Mouse (Mus musculus): ENCODE results near the gene Herpud1. TPM values are rescaled to one million over a fixed set of nuclear protein-coding genes. Genes with fewer than 3 reads are reported as not detected.

Herpud1 gene
- polyA plus RNA-seq, 1 experiment from 2014 or later = 54.0 TPM

DNA sequence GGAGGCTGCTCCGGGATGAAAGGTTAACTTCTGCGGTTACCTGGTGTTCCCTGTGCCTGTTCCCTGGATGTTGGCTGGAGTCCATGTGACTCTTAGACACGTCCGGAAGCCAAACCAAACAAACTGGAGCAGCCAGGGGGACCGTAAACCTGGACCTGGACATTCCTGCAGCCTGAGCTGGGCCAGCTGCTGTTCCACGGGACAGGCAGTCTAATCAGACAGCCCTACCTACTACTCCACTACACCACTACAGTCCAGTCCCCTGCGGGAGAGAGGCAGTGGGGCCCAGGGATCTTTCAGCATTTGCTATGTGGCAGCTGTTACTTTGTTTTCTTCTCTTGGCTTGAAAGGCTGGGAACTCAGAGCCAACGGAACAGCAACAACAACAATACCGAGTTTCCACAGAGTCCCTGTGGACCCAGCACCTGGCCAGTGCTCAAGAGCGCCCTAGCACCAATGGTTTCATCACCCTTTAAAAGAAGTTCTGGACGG is 8.5 kb upstream of the Herpud1 start:
- H3K27ac ChIP-seq = no peak overlapping the region
- no peaks in the 10 kb centered on the region for H3K36me3 ChIP-seq
- no peak for DNase-seq (ENCODE audit: low spot score)
- H3K9me3 ChIP-seq (replicated peaks) = no peaks in the 10 kb centered on the region
- H3K4me1 ChIP-seq = peaks cover 4% of the 10 kb centered on the region
- no peak overlapping the region for H3K4me3 ChIP-seq
- WGBS = 73% methylated on average over 11 of the region's 11 CpGs
- no peaks in the 10 kb centered on the region for H3K27me3 ChIP-seq (ENCODE audit: low read depth, poor library complexity, severe bottlenecking)

DNA sequence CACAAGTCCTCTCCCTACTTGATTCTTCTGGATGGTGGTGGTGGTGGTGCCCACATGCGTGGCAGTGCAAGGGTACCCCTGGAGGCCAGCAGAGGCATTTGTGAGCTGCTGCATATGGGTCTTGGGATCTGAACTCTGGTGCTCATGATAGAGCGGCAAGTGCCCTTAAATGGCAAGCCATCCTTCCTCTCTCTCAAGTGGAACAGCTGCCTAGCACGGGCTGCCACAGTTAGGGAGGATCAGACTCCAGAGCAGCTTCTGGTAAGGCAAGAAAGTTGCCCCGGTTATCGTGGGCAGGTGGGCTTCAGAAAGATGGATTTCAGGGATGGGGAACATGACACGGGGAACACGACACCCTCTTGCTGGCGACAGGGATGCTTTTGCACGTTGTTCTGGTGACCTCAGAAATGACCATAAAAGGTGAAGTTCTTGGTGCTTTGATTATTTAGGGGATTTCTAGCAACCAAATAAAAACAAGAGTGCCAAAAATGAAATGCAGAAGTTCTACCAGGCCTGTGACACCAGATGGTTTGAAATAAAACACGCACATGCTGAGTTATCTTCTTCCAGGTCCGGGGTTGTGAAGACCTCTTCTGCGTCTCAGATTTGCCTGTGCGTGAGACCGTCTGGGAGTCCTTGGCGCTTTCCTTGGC is 7.3 kb upstream of the Herpud1 start:
- Histone ChIP-seq H3K27me3 (ENCODE audit: low read depth, poor library complexity, severe bottlenecking) (no peaks in the 10 kb centered on the region), H3K27ac (no peak overlapping the region)

DNA sequence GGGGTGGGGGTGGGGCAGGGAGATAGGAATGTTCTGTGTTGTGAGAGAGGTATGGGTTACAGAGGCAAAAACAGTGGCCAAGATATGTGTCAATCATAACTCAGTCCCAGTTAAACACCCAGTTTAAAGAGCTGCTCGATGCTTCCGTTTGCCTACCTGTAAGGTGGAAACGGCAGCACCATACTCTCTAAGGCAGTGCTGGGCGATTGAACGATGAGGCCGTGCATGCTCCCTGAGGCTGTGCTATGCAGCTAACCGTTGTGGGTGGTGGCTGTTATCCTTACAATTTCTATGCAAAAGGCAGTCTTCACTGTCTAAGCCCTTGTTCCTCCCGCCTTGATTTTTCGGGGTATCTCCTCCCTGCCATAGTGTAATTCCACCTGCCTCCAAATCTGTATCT is 6.6 kb upstream of the Herpud1 start:
- H3K4me3 ChIP-seq = no peak overlapping the region
- no peaks in the 10 kb centered on the region for H3K27me3 ChIP-seq (ENCODE audit: low read depth, poor library complexity, severe bottlenecking)
- peaks cover 4% of the 10 kb centered on the region for H3K4me1 ChIP-seq
- H3K27ac ChIP-seq = no peak overlapping the region
- H3K9me3 ChIP-seq (replicated peaks) = no peaks in the 10 kb centered on the region
- no peaks in the 10 kb centered on the region for H3K36me3 ChIP-seq
- 94% methylated on average over 9 of the region's 9 CpGs for WGBS
- DNase-seq (ENCODE audit: low spot score) = no peak

More for the DNA sequence above, 7.3 kb upstream of the Herpud1 start:
- 86% methylated on average over 15 of the region's 15 CpGs for WGBS
- H3K36me3 ChIP-seq = no peaks in the 10 kb centered on the region
- H3K4me3 ChIP-seq = no peak overlapping the region
- no peaks in the 10 kb centered on the region for H3K9me3 ChIP-seq (replicated peaks)
- H3K4me1 ChIP-seq = peaks cover 4% of the 10 kb centered on the region
- DNase-seq (ENCODE audit: low spot score) = no peak

DNA sequence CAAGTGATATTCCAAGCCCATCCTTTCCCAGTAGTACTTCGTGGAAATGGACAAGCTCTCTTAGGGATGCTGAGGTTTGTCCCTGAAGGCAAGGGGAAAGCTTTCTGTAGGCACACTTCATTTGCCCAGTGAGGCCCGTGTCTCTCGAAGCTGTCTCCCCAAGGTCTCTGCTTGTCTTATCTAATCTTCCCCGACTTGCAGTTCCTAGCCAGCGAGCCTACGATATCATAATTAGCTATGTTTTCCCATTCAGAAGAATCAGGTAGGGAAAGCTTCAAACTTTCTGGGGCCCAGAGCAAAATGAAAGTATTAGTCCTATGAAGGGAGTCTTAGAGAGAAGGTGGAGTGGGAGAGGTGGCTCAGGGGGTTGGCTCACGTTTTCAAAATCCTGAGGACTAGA is 2.1 kb upstream of the Herpud1 start:
- peaks cover 19% of the 10 kb centered on the region for H3K4me1 ChIP-seq
- WGBS = 91% methylated on average over 7 of the region's 7 CpGs
- peaks cover under 1% of the 10 kb centered on the region; the same call in 1 of the 2 replicates for H3K36me3 ChIP-seq
- no peaks in the 10 kb centered on the region for H3K27me3 ChIP-seq (ENCODE audit: low read depth, poor library complexity, severe bottlenecking)
- no peak overlapping the region for H3K4me3 ChIP-seq
- no peak overlapping the region for H3K27ac ChIP-seq
- H3K9me3 ChIP-seq (replicated peaks) = no peaks in the 10 kb centered on the region
- no peak for DNase-seq (ENCODE audit: low spot score)

DNA sequence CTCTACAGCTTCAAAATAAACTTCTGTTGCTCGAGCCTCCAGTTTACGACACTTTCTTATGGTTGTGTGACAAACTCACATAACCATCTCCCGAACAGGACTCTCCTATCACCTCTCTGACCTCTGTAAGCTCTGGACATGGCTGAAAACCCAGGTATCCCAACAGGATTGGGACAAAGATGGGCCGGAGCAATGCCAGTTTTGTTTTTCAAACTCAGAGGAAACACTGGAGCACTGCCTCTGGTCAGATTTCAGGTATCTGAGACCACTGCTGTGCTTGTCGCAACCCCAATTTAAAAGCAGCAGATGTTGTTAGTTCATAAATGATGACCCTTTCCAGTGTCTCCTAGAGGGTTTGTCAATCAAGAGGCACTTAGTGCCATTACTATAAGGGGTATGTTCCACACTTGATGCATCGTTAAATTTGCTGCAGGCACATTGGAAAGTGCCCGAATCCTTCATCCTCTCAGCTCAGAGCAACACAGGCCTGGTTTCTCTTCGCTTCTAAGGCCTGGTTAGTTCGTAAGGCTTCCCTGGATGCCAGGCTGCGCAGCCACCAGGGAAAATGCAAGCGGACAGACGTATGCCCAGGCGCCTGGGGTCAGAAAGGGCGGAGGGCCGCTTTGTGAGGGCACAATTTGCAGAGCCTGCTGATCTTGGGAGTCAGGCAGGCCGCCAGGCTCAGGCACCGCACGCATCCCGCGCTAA is 578 bp upstream of the Herpud1 start:
- peaks cover 15% of the 10 kb centered on the region for H3K36me3 ChIP-seq
- no peak for DNase-seq (ENCODE audit: low spot score)
- H3K4me1 ChIP-seq = peaks cover 19% of the 10 kb centered on the region
- H3K4me3 ChIP-seq = peak overlapping the region; percentile 88
- H3K9me3 ChIP-seq (replicated peaks) = no peaks in the 10 kb centered on the region
- H3K27me3 ChIP-seq (ENCODE audit: low read depth, poor library complexity, severe bottlenecking) = no peaks in the 10 kb centered on the region
- H3K27ac ChIP-seq = peak overlapping the region; percentile 97
- 24% methylated on average over 20 of the region's 20 CpGs for WGBS

DNA sequence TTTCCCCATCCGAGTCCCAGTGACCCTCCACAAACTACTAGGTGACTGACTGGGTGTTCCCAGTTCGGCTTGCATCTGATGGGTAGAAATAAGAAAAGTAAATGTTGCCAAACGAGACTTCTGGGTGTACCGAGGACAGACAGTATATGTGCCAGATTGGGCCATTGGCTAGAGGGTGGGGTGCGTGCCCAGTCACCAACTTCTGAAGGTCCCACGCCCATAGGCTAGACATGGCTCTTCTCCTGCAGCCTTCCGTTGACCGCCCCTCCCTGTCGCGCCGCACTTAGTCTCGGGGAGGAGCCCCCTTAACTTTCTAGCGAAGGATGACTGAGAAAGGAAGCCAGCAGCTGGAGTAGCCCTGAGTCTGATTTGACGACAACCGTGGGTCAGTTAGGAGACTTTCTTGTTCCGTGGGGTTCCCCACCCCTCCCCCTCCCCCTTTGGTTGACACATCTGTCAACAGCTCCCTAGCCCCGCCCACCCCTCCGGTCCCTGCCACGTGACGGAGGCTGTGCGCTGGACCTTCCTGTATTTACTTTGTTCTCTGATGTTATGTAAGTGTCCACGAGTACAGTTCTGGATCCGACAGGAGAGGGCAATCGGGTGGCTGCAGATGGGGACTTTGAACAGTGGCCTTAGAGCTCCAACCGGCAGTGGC is 918 bp downstream of the Herpud1 start:
- H3K9me3 ChIP-seq (replicated peaks) = no peaks in the 10 kb centered on the region
- H3K36me3 ChIP-seq = peaks cover 30% of the 10 kb centered on the region
- under 1% methylated on average over 25 of the region's 25 CpGs for WGBS
- H3K27ac ChIP-seq = peak overlapping the region; percentile 97
- H3K4me3 ChIP-seq = peak overlapping the region; percentile 88
- peak; percentile 84 for DNase-seq (ENCODE audit: low spot score)
- H3K27me3 ChIP-seq (ENCODE audit: low read depth, poor library complexity, severe bottlenecking) = no peaks in the 10 kb centered on the region
- H3K4me1 ChIP-seq = peaks cover 19% of the 10 kb centered on the region

DNA sequence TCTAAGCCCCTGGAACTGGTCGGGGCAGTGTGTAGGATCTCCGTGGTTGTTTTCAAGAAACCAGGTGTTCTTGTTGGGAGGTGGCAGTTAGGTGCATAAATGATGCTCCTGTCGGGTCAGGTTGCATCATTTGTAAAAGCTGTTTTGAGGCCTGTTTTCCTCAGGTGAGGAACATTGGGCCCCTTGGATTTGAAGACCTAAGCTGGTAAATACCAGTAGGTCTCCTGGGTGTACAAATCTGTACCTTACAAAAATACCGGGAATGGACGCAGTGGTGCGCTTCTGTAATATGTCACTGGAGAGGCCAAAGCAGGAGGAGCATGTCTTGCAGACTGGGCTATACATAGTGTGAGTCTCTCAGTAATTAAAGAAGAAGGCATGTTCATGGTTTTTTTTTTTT is 1.5 kb downstream of the Herpud1 start:
- DNase-seq (ENCODE audit: low spot score) = no peak
- Histone ChIP-seq H3K36me3 (peaks cover 36% of the 10 kb centered on the region), H3K4me3 (peak overlapping the region; percentile 88), H3K4me1 (peaks cover 19% of the 10 kb centered on the region), H3K9me3 (replicated peaks) (no peaks in the 10 kb centered on the region), H3K27me3 (ENCODE audit: low read depth, poor library complexity, severe bottlenecking) (no peaks in the 10 kb centered on the region), H3K27ac (peak overlapping the region; percentile 97)
- 40% methylated on average over 6 of the region's 6 CpGs for WGBS

DNA sequence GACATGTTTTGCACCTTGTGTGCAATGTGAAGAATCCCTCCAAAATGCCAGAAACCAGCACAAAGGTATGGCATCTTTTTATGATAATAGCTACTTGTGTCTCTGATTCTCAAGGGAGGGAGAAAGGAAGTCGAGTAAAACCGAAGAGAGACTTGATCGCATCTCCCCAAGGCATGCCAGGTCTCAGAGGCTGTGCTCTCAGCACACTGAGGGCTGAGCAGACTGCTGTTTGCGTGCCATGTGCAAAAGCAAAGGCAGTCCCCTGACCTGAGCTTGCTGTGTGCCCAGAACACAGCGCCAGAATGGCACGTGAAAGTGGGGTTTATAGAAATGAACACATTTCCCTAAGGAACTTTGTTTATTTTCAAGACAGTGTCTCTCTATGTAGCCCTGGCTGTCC is 3.3 kb downstream of the Herpud1 start:
- Histone ChIP-seq H3K27ac (no peak overlapping the region), H3K4me3 (no peak overlapping the region), H3K27me3 (ENCODE audit: low read depth, poor library complexity, severe bottlenecking) (no peaks in the 10 kb centered on the region), H3K9me3 (replicated peaks) (no peaks in the 10 kb centered on the region), H3K4me1 (peaks cover 19% of the 10 kb centered on the region), H3K36me3 (peaks cover 53% of the 10 kb centered on the region)
- WGBS = 93% methylated on average over 6 of the region's 6 CpGs
- DNase-seq (ENCODE audit: low spot score) = no peak

DNA sequence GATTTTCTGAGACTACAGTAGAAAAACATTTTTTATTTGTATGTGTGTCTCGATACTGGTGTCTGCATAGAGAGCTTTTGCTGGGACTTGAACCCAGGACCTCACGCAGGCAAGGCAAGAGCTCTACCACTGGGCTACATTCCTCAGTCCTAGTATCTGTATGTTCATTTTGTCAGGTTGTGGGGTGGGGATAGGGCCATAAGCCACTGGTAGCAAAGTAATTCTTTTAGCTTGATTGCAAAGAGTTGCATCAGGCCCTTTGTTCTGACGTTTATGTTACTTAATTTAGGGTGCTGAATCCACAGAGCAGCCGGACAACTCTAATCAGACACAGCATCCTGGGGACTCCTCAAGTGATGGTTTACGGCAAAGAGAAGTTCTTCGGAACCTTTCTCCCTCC is 4.2 kb downstream of the Herpud1 start:
- no peak overlapping the region for H3K4me3 ChIP-seq
- H3K9me3 ChIP-seq (replicated peaks) = no peaks in the 10 kb centered on the region
- H3K27ac ChIP-seq = no peak overlapping the region
- peaks cover 17% of the 10 kb centered on the region for H3K4me1 ChIP-seq
- 93% methylated on average over 6 of the region's 6 CpGs for WGBS
- peaks cover 62% of the 10 kb centered on the region for H3K36me3 ChIP-seq
- no peak for DNase-seq (ENCODE audit: low spot score)
- H3K27me3 ChIP-seq (ENCODE audit: low read depth, poor library complexity, severe bottlenecking) = no peaks in the 10 kb centered on the region

DNA sequence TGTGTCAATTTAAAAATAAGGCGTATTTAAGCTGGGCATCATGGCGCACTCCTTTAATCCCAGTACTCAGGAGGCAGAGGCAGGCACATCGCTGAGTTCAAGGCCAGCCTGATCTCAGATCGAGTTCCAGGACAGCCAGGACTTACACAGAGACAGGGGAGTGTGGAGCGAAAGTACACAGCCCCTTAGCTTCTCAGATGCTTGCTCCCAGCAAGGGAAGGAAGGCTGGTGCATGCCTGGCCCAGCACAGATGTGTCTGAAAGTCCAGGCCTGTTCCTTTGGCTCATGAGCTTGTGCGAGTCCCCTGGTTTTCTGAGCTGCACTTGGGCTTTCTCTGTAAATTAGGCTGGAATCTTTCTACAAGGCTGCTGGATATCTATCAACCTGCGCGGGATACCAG is 4.7 kb downstream of the Herpud1 start:
- no peaks in the 10 kb centered on the region for H3K9me3 ChIP-seq (replicated peaks)
- peaks cover 67% of the 10 kb centered on the region for H3K36me3 ChIP-seq
- 98% methylated on average over 8 of the region's 8 CpGs for WGBS
- no peak for DNase-seq (ENCODE audit: low spot score)
- H3K27me3 ChIP-seq (ENCODE audit: low read depth, poor library complexity, severe bottlenecking) = no peaks in the 10 kb centered on the region
- no peak overlapping the region for H3K4me3 ChIP-seq
- H3K27ac ChIP-seq = no peak overlapping the region
- peaks cover 12% of the 10 kb centered on the region for H3K4me1 ChIP-seq

DNA sequence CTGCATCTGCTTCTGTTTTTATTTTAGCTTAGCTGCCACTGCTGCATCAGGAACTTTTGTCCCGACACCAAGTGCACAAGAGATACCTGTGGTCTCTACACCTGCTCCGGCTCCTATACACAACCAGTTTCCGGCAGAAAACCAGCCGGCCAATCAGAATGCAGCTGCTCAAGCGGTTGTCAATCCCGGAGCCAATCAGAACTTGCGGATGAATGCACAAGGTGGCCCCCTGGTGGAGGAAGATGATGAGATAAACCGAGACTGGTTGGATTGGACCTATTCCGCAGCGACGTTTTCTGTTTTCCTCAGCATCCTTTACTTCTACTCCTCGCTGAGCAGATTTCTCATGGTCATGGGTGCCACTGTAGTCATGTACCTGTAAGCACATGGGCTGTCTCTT is 5.9 kb downstream of the Herpud1 start:
- Histone ChIP-seq H3K4me3 (no peak overlapping the region), H3K9me3 (replicated peaks) (no peaks in the 10 kb centered on the region), H3K4me1 (peaks cover 5% of the 10 kb centered on the region), H3K27ac (no peak overlapping the region), H3K36me3 (peaks cover 72% of the 10 kb centered on the region), H3K27me3 (ENCODE audit: low read depth, poor library complexity, severe bottlenecking) (no peaks in the 10 kb centered on the region)
- DNase-seq (ENCODE audit: low spot score) = peak; percentile 49
- WGBS = 81% methylated on average over 12 of the region's 12 CpGs

DNA sequence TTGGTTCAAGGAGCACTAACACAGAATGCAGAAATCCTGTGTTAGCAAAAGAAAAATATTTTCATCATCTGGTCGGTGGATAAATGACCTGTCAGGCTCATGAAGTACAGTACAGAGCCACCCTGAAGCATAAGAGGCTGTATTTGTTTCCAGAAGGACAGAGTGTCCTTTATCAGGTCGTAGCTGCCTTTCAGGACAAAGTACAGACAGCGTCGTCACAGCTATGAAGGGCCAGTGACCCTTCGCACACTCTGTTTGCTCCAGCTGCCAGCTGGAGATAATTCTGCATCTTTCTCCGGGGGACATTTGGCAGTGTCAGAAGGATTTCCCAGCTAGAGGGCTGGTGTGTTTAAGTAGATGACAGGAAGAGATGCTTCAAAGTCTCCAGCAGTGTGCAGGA is 6.4 kb downstream of the Herpud1 start:
- peaks cover 72% of the 10 kb centered on the region for H3K36me3 ChIP-seq
- H3K9me3 ChIP-seq (replicated peaks) = no peaks in the 10 kb centered on the region
- H3K27me3 ChIP-seq (ENCODE audit: low read depth, poor library complexity, severe bottlenecking) = no peaks in the 10 kb centered on the region
- WGBS = 88% methylated on average over 6 of the region's 6 CpGs
- H3K27ac ChIP-seq = no peak overlapping the region
- no peak for DNase-seq (ENCODE audit: low spot score)
- H3K4me3 ChIP-seq = no peak overlapping the region
- H3K4me1 ChIP-seq = peaks cover 3% of the 10 kb centered on the region; the same call in 1 of the 2 replicates

Measured in limb, embryonic 10.5 days (tissue).